Mouse (Mus musculus): ENCODE measurements around the gene Tnfrsf14. TPM values are rescaled to one million over a fixed set of nuclear protein-coding genes. Genes with fewer than 3 reads are reported as not detected.

Gene Tnfrsf14
- polyA plus RNA-seq, 1 experiment from 2014 or later = 1.5 TPM

DNA sequence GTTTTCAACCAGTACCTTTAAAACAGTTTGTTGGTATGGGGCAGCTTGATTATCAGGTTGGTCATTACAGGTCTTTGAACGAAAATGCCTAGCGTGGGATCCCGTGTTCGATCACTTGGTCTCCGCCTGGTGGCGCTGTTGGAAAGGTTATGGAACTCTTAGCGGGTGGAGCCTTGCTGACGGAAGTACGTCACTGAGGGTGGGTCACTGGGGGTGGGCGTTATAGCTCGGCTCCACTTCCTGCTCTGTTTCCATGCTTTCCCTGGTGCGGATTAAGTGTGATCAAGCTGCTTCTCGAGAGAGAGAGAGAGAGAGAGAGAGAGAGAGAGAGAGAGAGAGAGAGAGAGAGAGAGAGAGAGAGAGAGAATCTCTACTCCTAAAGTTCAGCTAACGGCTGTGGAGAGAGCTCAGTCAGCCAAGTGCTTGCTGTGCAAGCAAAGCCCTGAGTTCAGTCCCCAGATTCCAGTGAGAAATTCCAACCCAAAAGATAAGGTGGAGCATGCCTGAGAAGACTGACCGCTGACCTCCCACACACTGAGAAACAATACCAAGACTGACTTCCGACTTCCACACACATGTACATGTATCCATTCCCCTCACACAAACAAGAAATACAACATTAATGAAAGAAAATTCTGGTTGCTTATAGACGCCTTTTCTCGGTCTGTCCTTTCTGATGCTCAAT is 50.4 kb downstream of the Tnfrsf14 start:
- Histone ChIP-seq H3K9ac (replicated peaks; ENCODE audit: low read depth) (no peak overlapping the region), H3K4me1 (ENCODE audit: insufficient read depth, low read depth, low read length) (no peaks in the 10 kb centered on the region), H3K27ac (ENCODE audit: low read length) (peak overlapping the region; percentile 82), H3K27me3 (replicated peaks; ENCODE audit: insufficient read depth, low read length) (no peaks in the 10 kb centered on the region), H3K9me3 (ENCODE audit: low read length) (no peaks in the 10 kb centered on the region), H3K36me3 (ENCODE audit: insufficient read depth, low read length) (no peaks in the 10 kb centered on the region), H3K4me2 (replicated peaks; ENCODE audit: low read depth, low read length) (peak overlapping the region; percentile 53), H3K4me3 (ENCODE audit: low read depth, low read length) (peak overlapping the region; percentile 25)
- peak; percentile 63 for TF ChIP-seq EP300 (IDR thresholded peaks at IDR 0.05)
- peak; percentile 93 for TF ChIP-seq CTCF (IDR thresholded peaks at IDR 0.05)
- 6% methylated on average over 18 of the region's 18 CpGs for WGBS
- DNase-seq (ENCODE audit: low spot score) (peak; percentile 97), ATAC-seq (peak; percentile 98)

DNA sequence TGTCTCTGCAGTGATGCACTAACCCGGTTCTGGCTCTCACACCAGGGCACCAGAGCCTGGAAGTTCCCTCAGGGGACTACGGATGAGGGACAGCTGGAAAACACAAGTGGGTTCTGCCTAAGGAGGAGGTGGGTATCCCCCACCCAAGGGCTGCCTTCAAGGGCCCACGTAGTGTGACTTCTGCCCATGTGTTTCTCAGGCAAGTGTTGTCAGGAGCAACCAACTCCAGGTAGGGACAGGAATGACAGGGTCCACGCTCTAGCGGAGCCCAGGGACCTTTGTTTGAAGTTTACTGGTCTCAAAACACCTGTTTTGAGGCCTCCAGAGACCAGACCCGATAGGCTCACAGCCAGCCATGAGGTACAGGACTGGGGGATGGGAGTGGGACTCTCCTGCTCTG is 55.2 kb downstream of the Tnfrsf14 start:
- WGBS = 64% methylated on average over 6 of the region's 6 CpGs

More for the DNA sequence above, 55.2 kb downstream of the Tnfrsf14 start:
- Histone ChIP-seq H3K27ac (ENCODE audit: low read length) (no peak overlapping the region), H3K9ac (replicated peaks; ENCODE audit: low read depth) (no peak overlapping the region), H3K4me3 (ENCODE audit: low read depth, low read length) (no peak overlapping the region), H3K9me3 (ENCODE audit: low read length) (no peaks in the 10 kb centered on the region), H3K4me1 (ENCODE audit: insufficient read depth, low read depth, low read length) (no peaks in the 10 kb centered on the region), H3K27me3 (replicated peaks; ENCODE audit: insufficient read depth, low read length) (no peaks in the 10 kb centered on the region), H3K36me3 (ENCODE audit: insufficient read depth, low read length) (no peaks in the 10 kb centered on the region), H3K4me2 (replicated peaks; ENCODE audit: low read depth, low read length) (no peak overlapping the region)
- ATAC-seq (no peak), DNase-seq (ENCODE audit: low spot score) (no peak)
- TF ChIP-seq EP300 (IDR thresholded peaks at IDR 0.05) (no peak), CTCF (IDR thresholded peaks at IDR 0.05) (no peak)

Other genes starting within 250 kb of the Tnfrsf14 start
- 0.54 and 0.56 TPM in 2 replicates for gene Ttc34, start 91.1 kb downstream of the Tnfrsf14 start, polyA plus RNA-seq (2015; fragmentation: Nextera tagmentation; extraction: Ambion mirVana)
- 0.06 and 0.07 TPM in 2 replicates for gene Mmel1, start 59.0 kb downstream of the Tnfrsf14 start, polyA plus RNA-seq (2015; fragmentation: Nextera tagmentation; extraction: Ambion mirVana)
- 16.8 and 18.9 TPM in 2 replicates for gene Fam213b, start 29.4 kb downstream of the Tnfrsf14 start, polyA plus RNA-seq (2015; fragmentation: Nextera tagmentation; extraction: Ambion mirVana)
- gene Hes5, start 32.4 kb upstream of the Tnfrsf14 start, polyA plus RNA-seq (2015; fragmentation: Nextera tagmentation; extraction: Ambion mirVana) = 0.10 TPM in 1 of 2 replicates, not detected in the other
- gene Pank4, start 35.6 kb upstream of the Tnfrsf14 start, polyA plus RNA-seq (2015; fragmentation: Nextera tagmentation; extraction: Ambion mirVana) = 20.5 and 23.0 TPM in 2 replicates
- gene Plch2, start 128.2 kb upstream of the Tnfrsf14 start, polyA plus RNA-seq (2015; fragmentation: Nextera tagmentation; extraction: Ambion mirVana) = 4.6 and 5.5 TPM in 2 replicates
- 17.5 and 19.4 TPM in 2 replicates for gene Pex10, start 138.5 kb upstream of the Tnfrsf14 start, polyA plus RNA-seq (2015; fragmentation: Nextera tagmentation; extraction: Ambion mirVana)
- 156 and 157 TPM in 2 replicates for gene Rer1, start 157.8 kb upstream of the Tnfrsf14 start, polyA plus RNA-seq (2015; fragmentation: Nextera tagmentation; extraction: Ambion mirVana)
- 6.2 and 9.4 TPM in 2 replicates for gene Morn1, start 158.0 kb upstream of the Tnfrsf14 start, polyA plus RNA-seq (2015; fragmentation: Nextera tagmentation; extraction: Ambion mirVana)

All from lung, postnatal 0 days (tissue).